17 mouse cellular contexts compared by ENCODE assay signal in genomic region chr14:105886643-105887374, GRCm38 (mm10).
"Had no signal": no experiment of that assay in that cellular context is flagged by ENCODE, and none has a peak within 500 bp of the region (broad histone marks: within the 10 kb centered on the region; RNA-seq: fewer than 3 reads in every experiment).

No protein-coding gene starts in this region.

- H3K9ac ChIP-seq: liver, embryonic 15.5 days; lung, embryonic 14.5 days; midbrain, embryonic 13.5 days; neural tube, embryonic 12.5 days; stomach, embryonic 15.5 days had no signal

- H3K4me1 ChIP-seq: liver, embryonic 15.5 days; midbrain, embryonic 13.5 days; neural tube, embryonic 12.5 days had no signal

- ATAC-seq: midbrain, embryonic 13.5 days had no signal

- H3K27me3 ChIP-seq: liver, embryonic 15.5 days; midbrain, embryonic 13.5 days; neural tube, embryonic 12.5 days; stomach, embryonic 15.5 days had no signal

- DNase-seq: kidney, adult 11 months; kidney, postnatal 10 days; lung, embryonic 14.5 days; lung, postnatal 10 days; lung, postnatal 4 days; retina, postnatal 1 day; right cerebral cortex, postnatal 4 days; spleen, adult 18-20 months; thymus, postnatal 36 days had no signal

- H3K4me3 ChIP-seq: left cerebral cortex, adult 2 months; limb, embryonic 10.5 days; liver, embryonic 15.5 days; midbrain, embryonic 13.5 days; myocyte; neural tube, embryonic 12.5 days; stomach, embryonic 15.5 days had no signal

- H3K4me2 ChIP-seq: liver, embryonic 11.5 days; liver, embryonic 15.5 days; lung, embryonic 14.5 days; midbrain, embryonic 13.5 days; neural tube, embryonic 12.5 days; stomach, embryonic 15.5 days had no signal

- H3K36me3 ChIP-seq: liver, embryonic 15.5 days; midbrain, embryonic 13.5 days; neural tube, embryonic 12.5 days; stomach, embryonic 15.5 days had no signal

- H3K9me3 ChIP-seq: limb, embryonic 10.5 days; liver, embryonic 15.5 days; midbrain, embryonic 13.5 days; neural tube, embryonic 12.5 days; stomach, embryonic 15.5 days had no signal

- H3K27ac ChIP-seq: left cerebral cortex, adult 2 months; limb, embryonic 10.5 days; liver, embryonic 15.5 days; midbrain, embryonic 13.5 days; neural tube, embryonic 12.5 days; stomach, embryonic 15.5 days had no signal
